Mouse (Mus musculus) CH12.LX (cell line): ENCODE results near the gene Zbtb8os. TPM values are rescaled to one million over a fixed set of nuclear protein-coding genes. Genes with fewer than 3 reads are reported as not detected.

Source experiments
- DNase-seq: peaks from one replicate; pipeline ENCODE4 v3.0.0-alpha.2; 2013; ENCODE audit errors: extremely low read depth
- H3K27ac ChIP-seq: 2 replicates; pipeline ENCODE4 v1.5.1; 2012; ENCODE audit warnings: low read depth, mild to moderate bottlenecking, control low read depth, moderate library complexity; ENCODE audit not compliant: insufficient read depth
- H3K27me3 ChIP-seq: replicated peaks from 2 replicates; pipeline ENCODE3; 2012; ENCODE audit warnings: inconsistent platforms
- H3K36me3 ChIP-seq, 2 experiments: replicated peaks in 1 of 2; 2 replicates each; pipeline versions ENCODE3 to v1.6.1; 2012; ENCODE audit warnings: inconsistent platforms in 1 of 2, low read length in 1 of 2, mild to moderate bottlenecking in 1 of 2, mixed read lengths in 1 of 2, moderate library complexity in 1 of 2; ENCODE audit not compliant: control insufficient read depth in 1 of 2, insufficient read depth in 1 of 2
- H3K4me1 ChIP-seq, 2 experiments: 2 replicates each; pipeline ENCODE4 v1.6.1; 2012; ENCODE audit warnings: inconsistent platforms in 1 of 2, moderate library complexity in 1 of 2; ENCODE audit not compliant: insufficient read depth in 2 of 2, control insufficient read depth in 1 of 2
- H3K4me2 ChIP-seq: 2 replicates; pipeline ENCODE4 v1.6.1; 2012; ENCODE audit warnings: low read depth, mild to moderate bottlenecking, control low read depth; ENCODE audit not compliant: poor library complexity, insufficient read depth, severe bottlenecking
- H3K4me3 ChIP-seq, 3 experiments: fragments of 150-350 bp in 1 of 3; sonication (generic) in 1 of 3; replicated peaks in 1 of 3; 2 replicates each; pipeline versions ENCODE3 to v1.5.1; 2011 to 2012; ENCODE audit warnings: low read depth in 2 of 3, low read length in 2 of 3, mild to moderate bottlenecking in 2 of 3, moderate library complexity in 2 of 3, control low read depth in 1 of 3, improper control_type of control experiment in 1 of 3, inconsistent platforms in 1 of 3, mixed read lengths in 1 of 3; ENCODE audit not compliant: poor library complexity in 1 of 3
- H3K79me2 ChIP-seq: replicated peaks from 2 replicates; pipeline ENCODE4 v1.6.1; 2012; ENCODE audit warnings: mild to moderate bottlenecking, moderate library complexity; ENCODE audit not compliant: control insufficient read depth, poor library complexity, insufficient read depth, severe bottlenecking; ENCODE audit errors: extremely low read depth
- H3K9ac ChIP-seq: 2 replicates; pipeline ENCODE4 v1.6.1; 2012; ENCODE audit warnings: low read depth, mild to moderate bottlenecking, control low read depth, moderate library complexity; ENCODE audit not compliant: insufficient read depth
- H3K9me3 ChIP-seq: replicated peaks from 2 replicates; pipeline ENCODE3; 2012; ENCODE audit warnings: low read length, inconsistent platforms, mixed read lengths
- CHD1 ChIP-seq: IDR thresholded peaks from 2 replicates; pipeline ENCODE4 v1.6.1; 2012; ENCODE audit warnings: low read depth, low read length, improper control_type of control experiment, inconsistent platforms
- CHD2 ChIP-seq: IDR thresholded peaks from 2 replicates; pipeline ENCODE4 v1.6.1; 2011; ENCODE audit warnings: low read length, improper control_type of control experiment
- CTCF ChIP-seq, 2 experiments: IDR thresholded peaks in 1 of 2; conservative IDR thresholded peaks in 1 of 2; 2 replicates each; pipeline ENCODE4 v1.5.1; 2011 to 2012; ENCODE audit warnings: low read depth in 2 of 2, low read length in 2 of 2, improper control_type of control experiment in 1 of 2, inconsistent platforms in 1 of 2, mild to moderate bottlenecking in 1 of 2, moderate library complexity in 1 of 2
- EP300 ChIP-seq: IDR thresholded peaks from 2 replicates; pipeline ENCODE4 v1.6.1; 2011; ENCODE audit warnings: low read length, improper control_type of control experiment
- ETS1 ChIP-seq: conservative IDR thresholded peaks from 2 replicates; pipeline ENCODE4 v1.6.1; 2012; ENCODE audit warnings: low read depth, mild to moderate bottlenecking, inconsistent platforms, low read length, improper control_type of control experiment, moderate library complexity
- GABPA ChIP-seq: IDR thresholded peaks from 2 replicates; pipeline ENCODE4 v1.6.1; 2012; ENCODE audit warnings: low read depth, low read length, improper control_type of control experiment, inconsistent platforms; ENCODE audit not compliant: insufficient replicate concordance
- IRF4 ChIP-seq: IDR thresholded peaks from 2 replicates; pipeline ENCODE4 v1.6.1; 2014; ENCODE audit warnings: low read depth, mild to moderate bottlenecking, inconsistent platforms, low read length, improper control_type of control experiment
- JUN ChIP-seq: IDR thresholded peaks from 2 replicates; pipeline ENCODE4 v1.6.1; 2011; ENCODE audit warnings: low read depth, mild to moderate bottlenecking, low read length, improper control_type of control experiment, moderate library complexity; ENCODE audit not compliant: insufficient read depth
- JUND ChIP-seq: conservative IDR thresholded peaks from 2 replicates; pipeline ENCODE4 v1.6.1; 2011; ENCODE audit warnings: low read depth, low read length, improper control_type of control experiment
- MAFK ChIP-seq: IDR thresholded peaks from 2 replicates; pipeline ENCODE4 v1.6.1; 2011; ENCODE audit warnings: low read length, improper control_type of control experiment; ENCODE audit not compliant: insufficient replicate concordance
- MAX ChIP-seq: IDR thresholded peaks from 2 replicates; pipeline ENCODE4 v1.6.1; 2011; ENCODE audit warnings: low read length, improper control_type of control experiment
- MAZ ChIP-seq: IDR thresholded peaks from 2 replicates; pipeline ENCODE4 v1.6.1; 2012; ENCODE audit warnings: low read depth, mild to moderate bottlenecking, inconsistent platforms, low read length, improper control_type of control experiment, moderate library complexity
- MXI1 ChIP-seq: IDR thresholded peaks from 2 replicates; pipeline ENCODE4 v1.6.1; 2011; ENCODE audit warnings: mild to moderate bottlenecking, low read depth, low read length, improper control_type of control experiment
- MYC ChIP-seq: IDR thresholded peaks from 2 replicates; pipeline ENCODE4 v1.6.1; 2011; ENCODE audit warnings: low read depth, mild to moderate bottlenecking, improper control_type of control experiment, low read length
- NELFE ChIP-seq: IDR thresholded peaks from 2 replicates; pipeline ENCODE4 v1.6.1; 2011; ENCODE audit warnings: low read depth, low read length, improper control_type of control experiment
- NRF1 ChIP-seq: IDR thresholded peaks from 2 replicates; pipeline ENCODE4 v1.6.1; 2014; ENCODE audit warnings: low read depth, mild to moderate bottlenecking, inconsistent platforms, low read length, improper control_type of control experiment, moderate library complexity
- POLR2A ChIP-seq: IDR thresholded peaks from 2 replicates; pipeline ENCODE4 v1.6.1; 2011; ENCODE audit warnings: low read depth, mild to moderate bottlenecking, improper control_type of control experiment, low read length
- RAD21 ChIP-seq: IDR thresholded peaks from 2 replicates; pipeline ENCODE4 v1.6.1; 2011; ENCODE audit warnings: low read depth, mild to moderate bottlenecking, low read length, improper control_type of control experiment, moderate library complexity
- RCOR1 ChIP-seq: conservative IDR thresholded peaks from 2 replicates; pipeline ENCODE4 v1.6.1; 2012; ENCODE audit warnings: low read depth, mild to moderate bottlenecking, inconsistent platforms, low read length, improper control_type of control experiment
- SMC3 ChIP-seq: IDR thresholded peaks from 2 replicates; pipeline ENCODE4 v1.6.1; 2011; ENCODE audit warnings: low read depth, low read length, improper control_type of control experiment
- TBP ChIP-seq: conservative IDR thresholded peaks from 2 replicates; pipeline ENCODE4 v1.6.1; 2011; ENCODE audit warnings: low read depth, low read length, improper control_type of control experiment
- TCF12 ChIP-seq: IDR thresholded peaks from 2 replicates; pipeline ENCODE4 v1.6.1; 2014; ENCODE audit warnings: low read depth, mild to moderate bottlenecking, inconsistent platforms, low read length, improper control_type of control experiment
- USF2 ChIP-seq: conservative IDR thresholded peaks from 2 replicates; pipeline ENCODE4 v1.6.1; 2011; ENCODE audit warnings: low read depth, low read length, improper control_type of control experiment
- ZC3H11A ChIP-seq: IDR thresholded peaks from 2 replicates; pipeline ENCODE4 v1.6.1; 2012; ENCODE audit warnings: low read depth, mild to moderate bottlenecking, inconsistent platforms, low read length, improper control_type of control experiment
- ZKSCAN1 ChIP-seq: IDR thresholded peaks from 2 replicates; pipeline ENCODE4 v1.6.1; 2012; ENCODE audit warnings: low read depth, inconsistent platforms, low read length, improper control_type of control experiment, borderline replicate concordance
- ZMIZ1 ChIP-seq: IDR thresholded peaks from 2 replicates; pipeline ENCODE4 v1.6.1; 2012; ENCODE audit warnings: low read depth, mild to moderate bottlenecking, inconsistent platforms, low read length, improper control_type of control experiment
- ZNF384 ChIP-seq: IDR thresholded peaks from 2 replicates; pipeline ENCODE4 v1.6.1; 2012; ENCODE audit warnings: low read depth, low read length, improper control_type of control experiment, inconsistent platforms
- dilution Hi-C: fragments of 300-500 bp; cut with MboI; formaldehyde crosslinking; loops from 2 replicates; pipeline ENCODE4 v1.14.3; 2020; ENCODE audit warnings: low sequenced_read_pairs; ENCODE audit not compliant: extremely low pct_unique_long_range_greater_than_20kb, extremely low pct_ligation_motif_present
- in situ Hi-C: fragments of 300-500 bp; cut with MboI; formaldehyde crosslinking; loops from 3 replicates; pipeline ENCODE4 v1.14.3; 2019; ENCODE audit warnings: low sequenced_read_pairs, low pct_ligation_motif_present, low pct_unique_long_range_greater_than_20kb, mixed read lengths
- polyA plus RNA-seq: library from polyadenylated mRNA; unstranded; fragments of >175 nt; gene quantifications from 2 replicates; pipeline ENCODE4 v1.2.1, GENCODE M21; 2012; ENCODE audit warnings: low read depth; ENCODE audit not compliant: insufficient read length
- total RNA-seq, 2 experiments: library from RNA; depleted of rRNA; stranded (reverse); fragments of 300-350 nt in 1 of 2; fragments of >200 nt in 1 of 2; gene quantifications; 2 replicates each; pipeline ENCODE4 v1.2.3; 2012 to 2014

The Zbtb8os gene
- total and polyA plus RNA-seq, 3 experiments = 104 to 135 (median 134) TPM

DNA sequence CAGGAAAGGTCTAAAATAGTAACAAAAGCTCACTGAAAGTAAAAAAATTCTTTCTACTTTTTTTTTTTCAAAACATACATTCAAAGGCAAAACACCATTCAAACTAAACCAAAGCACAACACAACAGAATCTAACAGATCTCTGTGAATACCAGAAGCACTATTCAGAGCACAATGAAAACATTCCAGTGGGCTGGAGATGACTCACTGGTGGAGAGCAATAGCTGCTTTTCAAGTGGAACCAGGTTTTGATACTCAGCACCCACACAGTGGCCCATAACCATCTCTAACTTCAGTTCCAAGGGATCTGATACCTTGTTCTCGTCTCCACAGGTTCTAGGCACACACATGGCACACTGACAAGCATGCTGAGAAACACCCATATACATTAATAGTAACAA is 10.7 kb upstream of the Zbtb8os start:
- no peak overlapping the region for H3K4me3 ChIP-seq
- no peak overlapping the region for H3K4me2 ChIP-seq
- dilution Hi-C loops (no loop called here), in situ Hi-C loops (no loop called here)
- peaks cover 48% of the 10 kb centered on the region for H3K79me2 ChIP-seq
- H3K9ac ChIP-seq = no peak overlapping the region
- no peaks in the 10 kb centered on the region for H3K9me3 ChIP-seq
- H3K27me3 ChIP-seq = no peaks in the 10 kb centered on the region
- H3K27ac ChIP-seq = no peak overlapping the region
- H3K4me1 ChIP-seq = peaks cover 2 to 10% of the 10 kb centered on the region in 2 experiments; a peak in 2 of 4 replicates
- TF ChIP-seq JUND (no peak), MXI1 (no peak), JUN (no peak), ZC3H11A (no peak), MAFK (no peak), TCF12 (no peak), CHD2 (no peak), ETS1 (no peak), CHD1 (no peak), MYC (no peak), ZKSCAN1 (no peak), RCOR1 (no peak), NRF1 (no peak), ZMIZ1 (no peak), POLR2A (no peak)
- H3K36me3 ChIP-seq = peaks cover 39 to 78% of the 10 kb centered on the region in 2 experiments
- no peak for DNase-seq

DNA sequence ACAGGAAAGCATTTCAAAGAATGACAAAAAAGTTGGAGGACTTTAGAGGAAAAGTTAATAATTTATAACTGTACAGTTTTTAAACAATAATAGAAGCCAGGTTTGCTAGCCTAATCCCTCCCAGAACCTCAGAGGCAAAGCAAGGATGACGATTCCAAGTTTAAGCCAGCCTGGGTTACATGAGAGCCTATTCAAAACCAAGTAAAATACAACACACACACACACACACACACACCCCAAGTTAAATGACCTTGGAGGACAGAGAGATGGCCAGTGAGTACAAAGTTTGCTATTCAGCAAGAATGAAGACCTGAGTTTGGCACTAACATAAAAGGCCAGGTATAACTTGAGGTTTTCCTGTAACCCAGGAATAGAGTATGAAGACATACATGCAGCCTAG is 9.3 kb upstream of the Zbtb8os start:
- H3K27ac ChIP-seq = no peak overlapping the region

More for the DNA sequence above, 9.3 kb upstream of the Zbtb8os start:
- Histone ChIP-seq H3K36me3 (peaks cover 45 to 78% of the 10 kb centered on the region in 2 experiments), H3K4me2 (no peak overlapping the region), H3K27me3 (no peaks in the 10 kb centered on the region), H3K4me3 (no peak overlapping the region), H3K9me3 (no peaks in the 10 kb centered on the region), H3K79me2 (peaks cover 56% of the 10 kb centered on the region), H3K9ac (no peak overlapping the region), H3K4me1 (peaks cover 2 to 18% of the 10 kb centered on the region in 2 experiments; a peak in 2 of 4 replicates)
- in situ Hi-C loops (no loop called here), dilution Hi-C loops (no loop called here)
- no peak for TF ChIP-seq GABPA
- TF ChIP-seq IRF4 = no peak
- no peak for TF ChIP-seq MXI1
- TF ChIP-seq MAFK = no peak
- no peak for TF ChIP-seq MAX
- TF ChIP-seq SMC3 = no peak
- TF ChIP-seq ETS1 = no peak
- no peak for TF ChIP-seq ZNF384
- no peak for TF ChIP-seq NRF1
- no peak for TF ChIP-seq EP300
- TF ChIP-seq NELFE = no peak
- no peak for TF ChIP-seq ZKSCAN1
- TF ChIP-seq USF2 = no peak
- TF ChIP-seq RCOR1 = no peak
- TF ChIP-seq TBP = no peak
- TF ChIP-seq RAD21 = no peak
- no peak for TF ChIP-seq MAZ
- TF ChIP-seq ZC3H11A = no peak
- TF ChIP-seq CTCF (conservative IDR thresholded peaks at IDR 0.05 in 1 of 2, IDR thresholded peaks at IDR 0.05 in 1 of 2; ENCODE audit: low read depth in 2 of 2, low read length in 2 of 2) = no peak
- DNase-seq = no peak
